Comparison of ENCODE assay signal across 8 mouse cellular contexts in the genomic region with DNA sequence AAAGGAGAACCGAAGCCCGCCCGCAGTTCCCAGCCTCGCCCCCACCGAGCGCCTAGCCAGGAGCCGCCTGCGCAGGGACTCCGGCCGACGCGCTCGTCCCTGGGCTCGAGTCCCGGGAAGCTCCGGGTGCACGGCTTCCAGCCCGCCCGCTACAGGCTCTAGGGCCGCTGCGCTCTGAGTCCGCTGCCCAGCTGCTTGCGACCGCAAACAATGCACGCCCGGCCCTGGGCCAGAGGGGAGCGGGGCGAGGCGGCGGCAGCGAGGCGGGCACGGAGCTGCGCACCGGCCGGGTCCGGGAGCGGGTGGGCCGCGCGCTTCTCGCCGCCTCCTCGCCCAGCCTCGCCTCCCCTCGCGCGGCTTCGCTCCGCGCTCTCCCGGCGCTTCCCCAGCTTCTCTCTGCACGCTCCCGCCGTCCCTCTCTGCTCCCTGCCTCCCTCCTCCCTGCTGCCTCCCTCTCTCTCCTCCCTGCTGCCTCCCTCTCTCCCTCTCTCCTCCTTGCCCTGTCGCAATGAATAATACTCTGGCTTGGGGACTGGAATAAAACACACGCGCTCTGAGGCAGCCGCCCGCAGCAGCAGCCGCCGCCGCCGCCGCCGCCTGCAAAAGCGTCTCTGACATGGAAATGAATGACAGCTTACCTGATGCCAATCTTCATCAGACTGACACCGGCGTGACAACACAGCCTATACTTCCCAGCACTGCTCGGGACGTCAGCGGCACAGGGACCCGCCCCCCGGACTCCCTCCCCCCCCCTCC. TPM values are rescaled to one million over a fixed set of nuclear protein-coding genes. Genes with fewer than 3 reads are reported as not detected.
DNase-seq lines count a peak whose midpoint lies in the region; ATAC-seq and TF ChIP-seq lines count a peak whose summit lies in the region.

No protein-coding gene starts in this region.

- peak overlapping the region; percentile 43; the same call in 1 of the 2 replicates for H3K27ac ChIP-seq in bone marrow, adult 2 months (ENCODE audit: control insufficient read depth, insufficient read depth, low read depth, low read length, poor library complexity)
- peak overlapping the region; percentile 97 for H3K27ac ChIP-seq in heart, embryonic 12.5 days (ENCODE audit: poor library complexity, severe bottlenecking)
- peak overlapping the region; percentile 97 for H3K27ac ChIP-seq in kidney, embryonic 14.5 days (ENCODE audit: low read depth, low read length)
- H3K27ac ChIP-seq in limb, embryonic 13.5 days = peak overlapping the region; percentile 93
- peak overlapping the region; percentile 95 for H3K27ac ChIP-seq in midbrain, embryonic 15.5 days

- WGBS in bone marrow, adult 2 months = under 1% methylated on average over 75 of the region's 75 CpGs
- WGBS in heart, embryonic 12.5 days = under 1% methylated on average over 70 of the region's 75 CpGs
- WGBS in kidney, embryonic 14.5 days = under 1% methylated on average over 62 of the region's 75 CpGs
- under 1% methylated on average over 64 of the region's 75 CpGs for WGBS in limb, embryonic 13.5 days
- under 1% methylated on average over 74 of the region's 75 CpGs for WGBS in midbrain, embryonic 15.5 days

- H3K4me2 ChIP-seq in heart, embryonic 12.5 days = peak overlapping the region; percentile 93
- H3K4me2 ChIP-seq in kidney, embryonic 14.5 days (replicated peaks; ENCODE audit: low read depth, low read length) = peak overlapping the region; percentile 88
- H3K4me2 ChIP-seq in limb, embryonic 13.5 days (replicated peaks) = peak overlapping the region; percentile 93
- peak overlapping the region; percentile 94 for H3K4me2 ChIP-seq in midbrain, embryonic 15.5 days

- no peak for TF ChIP-seq POLR2A in bone marrow, adult 2 months (IDR thresholded peaks at IDR 0.05; ENCODE audit: borderline replicate concordance, control insufficient read depth, low read depth, low read length)

- H3K27me3 ChIP-seq in heart, embryonic 12.5 days (replicated peaks) = no peaks in the 10 kb centered on the region; the same call in 1 of the 2 replicates
- peaks cover 5% of the 10 kb centered on the region; the same call in 1 of the 2 replicates for H3K27me3 ChIP-seq in kidney, embryonic 14.5 days (ENCODE audit: control insufficient read depth, insufficient read depth, low read length)
- peaks cover 60% of the 10 kb centered on the region for H3K27me3 ChIP-seq in limb, embryonic 13.5 days
- H3K27me3 ChIP-seq in midbrain, embryonic 15.5 days (replicated peaks) = no peaks in the 10 kb centered on the region

- no peaks in the 10 kb centered on the region; the same call in 1 of the 2 replicates for H3K4me1 ChIP-seq in bone marrow, adult 2 months (ENCODE audit: control insufficient read depth, insufficient read depth, low read length)
- H3K4me1 ChIP-seq in heart, embryonic 12.5 days (replicated peaks) = peaks cover 18% of the 10 kb centered on the region
- peaks cover 20% of the 10 kb centered on the region for H3K4me1 ChIP-seq in kidney, embryonic 14.5 days (ENCODE audit: control insufficient read depth, insufficient read depth, low read length)
- H3K4me1 ChIP-seq in limb, embryonic 13.5 days = peaks cover 45% of the 10 kb centered on the region
- H3K4me1 ChIP-seq in midbrain, embryonic 15.5 days = peaks cover 43% of the 10 kb centered on the region

- H3K4me3 ChIP-seq in bone marrow, adult 2 months (replicated peaks; ENCODE audit: control insufficient read depth, low read depth, low read length) = peak overlapping the region; percentile 26
- peak overlapping the region; percentile 69 for H3K4me3 ChIP-seq in heart, embryonic 12.5 days
- H3K4me3 ChIP-seq in kidney, embryonic 14.5 days (ENCODE audit: low read length) = peak overlapping the region; percentile 67
- peak overlapping the region; percentile 71 for H3K4me3 ChIP-seq in limb, embryonic 13.5 days
- peak overlapping the region; percentile 53 for H3K4me3 ChIP-seq in midbrain, embryonic 15.5 days

- no peaks in the 10 kb centered on the region for H3K36me3 ChIP-seq in heart, embryonic 12.5 days
- H3K36me3 ChIP-seq in kidney, embryonic 14.5 days (ENCODE audit: control insufficient read depth, insufficient read depth, low read length) = no peaks in the 10 kb centered on the region
- no peaks in the 10 kb centered on the region for H3K36me3 ChIP-seq in limb, embryonic 13.5 days
- no peaks in the 10 kb centered on the region for H3K36me3 ChIP-seq in midbrain, embryonic 15.5 days (replicated peaks)

- peak; percentile 47 for DNase-seq in CD4-positive helper T cell, adult 2 months (ENCODE audit: low read depth, low spot score)
- DNase-seq in fibroblast of lung, adult 2 months (ENCODE audit: low read depth) = peak; percentile 49
- peak; percentile 77 for DNase-seq in telencephalon, adult 2 months (ENCODE audit: low read depth, low spot score)

- ATAC-seq in heart, embryonic 12.5 days (ENCODE audit: insufficient number of reproducible peaks, low FRiP score) = peak; percentile 77
- peak; percentile 86 for ATAC-seq in kidney, embryonic 14.5 days (ENCODE audit: low FRiP score, low TSS enrichment)
- peak; percentile 83 for ATAC-seq in limb, embryonic 13.5 days (ENCODE audit: low FRiP score, low read depth)
- ATAC-seq in midbrain, embryonic 15.5 days (replicated peaks) = peak; percentile 96

- no peaks in the 10 kb centered on the region for H3K9me3 ChIP-seq in heart, embryonic 12.5 days (replicated peaks)
- no peaks in the 10 kb centered on the region for H3K9me3 ChIP-seq in kidney, embryonic 14.5 days (ENCODE audit: control insufficient read depth, low read length)
- H3K9me3 ChIP-seq in limb, embryonic 13.5 days = no peaks in the 10 kb centered on the region
- no peaks in the 10 kb centered on the region for H3K9me3 ChIP-seq in midbrain, embryonic 15.5 days

- peak overlapping the region; percentile 92 for H3K9ac ChIP-seq in heart, embryonic 12.5 days
- peak overlapping the region; percentile 91 for H3K9ac ChIP-seq in kidney, embryonic 14.5 days (ENCODE audit: low read depth, low read length)
- H3K9ac ChIP-seq in limb, embryonic 13.5 days = peak overlapping the region; percentile 88
- peak overlapping the region; percentile 68 for H3K9ac ChIP-seq in midbrain, embryonic 15.5 days

- no peak for TF ChIP-seq CTCF in bone marrow, adult 2 months (IDR thresholded peaks at IDR 0.05; ENCODE audit: control insufficient read depth, insufficient read depth, low read length)

RNA-seq across cellular contexts. Expression of gene Pknox2, which starts 0.4 kb away (rescaled TPM):
- 0.52 and 0.72 TPM in 2 replicates for polyA plus RNA-seq in bone marrow, adult 2 months (2011; ENCODE audit: insufficient read depth, insufficient read length, low replicate concordance, missing spikeins)
- polyA plus RNA-seq in heart, embryonic 12.5 days (2016; fragmentation: Nextera tagmentation; extraction: Ambion mirVana) = 8.2 and 8.8 TPM in 2 replicates
- polyA plus RNA-seq in kidney, embryonic 14.5 days (2014; fragmentation: Nextera tagmentation; extraction: Ambion mirVana) = 5.4 and 5.5 TPM in 2 replicates
- 14.5 and 16.1 TPM in 2 replicates for polyA plus RNA-seq in limb, embryonic 13.5 days (2015; fragmentation: Nextera tagmentation; extraction: Ambion mirVana)
- 31.6 and 35.0 TPM in 2 replicates for polyA plus RNA-seq in midbrain, embryonic 15.5 days (2015; fragmentation: Nextera tagmentation; extraction: Ambion mirVana)

Comparison
In these comparisons a context has a peak if more than half of its experiments do, and no peak if none do; other contexts are left out.
1. Peak in every context shown above with its lines: DNase-seq, ATAC-seq, H3K4me3 ChIP-seq and H3K27ac ChIP-seq.
2. H3K27ac ChIP-seq: peak in every context shown above with its lines; median percentile 97 in heart, embryonic 12.5 days; 97 in kidney, embryonic 14.5 days; 95 in midbrain, embryonic 15.5 days; 93 in limb, embryonic 13.5 days; 43 in bone marrow, adult 2 months.